Mouse (Mus musculus) CD4-positive helper T cell, adult 2 months (primary cell): ENCODE data around the gene Cenpf.
A peak's percentile ranks its signal among the peaks of the same experiment; 100 is the strongest.
"Not testable (repeated sequence)": the region's sequence is repeated elsewhere in the genome, so short reads cannot be mapped to it uniquely, and the experiment has no call there.

Experiments used
- DNase-seq: peaks from one replicate; pipeline ENCODE4 v3.0.0-alpha.2; 2012; ENCODE audit warnings: low read depth, missing footprints, low spot score

Cenpf gene

GRCm38 (mm10) chr1:189695321-189695720 is 7.4 kb upstream of the Cenpf start:
- no peak for DNase-seq

DNA sequence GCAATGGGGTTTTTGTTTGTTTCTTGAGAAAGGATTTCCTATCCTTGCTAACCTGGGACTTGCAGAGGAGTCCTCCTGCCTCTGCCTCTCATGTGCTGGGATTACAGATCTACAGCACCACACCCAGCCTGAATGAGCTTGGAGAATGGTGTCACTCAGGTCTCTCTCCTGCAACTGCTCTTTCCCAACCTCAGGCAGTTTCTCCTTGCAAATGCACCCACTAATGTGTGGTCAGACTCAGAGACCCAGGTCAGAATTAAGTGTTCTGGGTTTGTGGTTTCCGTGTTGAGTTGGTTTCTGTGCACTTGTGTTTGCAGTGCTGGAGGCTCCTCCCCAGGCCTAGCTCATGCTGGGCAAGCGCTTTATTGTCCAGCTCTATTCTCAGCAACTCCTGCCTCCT is 6.5 kb upstream of the Cenpf start:
- no peak for DNase-seq

DNA sequence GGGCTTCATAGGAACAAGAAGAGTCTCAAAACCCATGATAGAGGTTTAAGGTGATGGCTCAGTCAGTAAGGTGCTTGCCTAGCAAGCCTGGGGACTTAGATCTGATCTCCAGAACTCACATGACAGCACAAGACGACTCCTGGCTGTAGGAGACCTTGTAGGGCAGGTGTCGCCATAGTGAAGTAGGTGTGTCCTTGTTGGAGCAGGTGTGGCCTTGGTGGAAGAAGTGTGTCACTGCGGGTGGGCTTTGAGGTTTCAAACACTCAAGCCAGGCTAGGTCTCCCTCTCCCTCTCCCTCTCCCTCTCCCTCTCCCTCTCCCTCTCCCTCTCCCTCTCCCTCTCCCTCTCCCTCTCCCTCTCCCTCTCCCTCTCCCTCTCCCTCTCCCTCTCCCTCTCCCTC is 4.6 kb upstream of the Cenpf start:
- DNase-seq, result not testable (repeated sequence)

DNA sequence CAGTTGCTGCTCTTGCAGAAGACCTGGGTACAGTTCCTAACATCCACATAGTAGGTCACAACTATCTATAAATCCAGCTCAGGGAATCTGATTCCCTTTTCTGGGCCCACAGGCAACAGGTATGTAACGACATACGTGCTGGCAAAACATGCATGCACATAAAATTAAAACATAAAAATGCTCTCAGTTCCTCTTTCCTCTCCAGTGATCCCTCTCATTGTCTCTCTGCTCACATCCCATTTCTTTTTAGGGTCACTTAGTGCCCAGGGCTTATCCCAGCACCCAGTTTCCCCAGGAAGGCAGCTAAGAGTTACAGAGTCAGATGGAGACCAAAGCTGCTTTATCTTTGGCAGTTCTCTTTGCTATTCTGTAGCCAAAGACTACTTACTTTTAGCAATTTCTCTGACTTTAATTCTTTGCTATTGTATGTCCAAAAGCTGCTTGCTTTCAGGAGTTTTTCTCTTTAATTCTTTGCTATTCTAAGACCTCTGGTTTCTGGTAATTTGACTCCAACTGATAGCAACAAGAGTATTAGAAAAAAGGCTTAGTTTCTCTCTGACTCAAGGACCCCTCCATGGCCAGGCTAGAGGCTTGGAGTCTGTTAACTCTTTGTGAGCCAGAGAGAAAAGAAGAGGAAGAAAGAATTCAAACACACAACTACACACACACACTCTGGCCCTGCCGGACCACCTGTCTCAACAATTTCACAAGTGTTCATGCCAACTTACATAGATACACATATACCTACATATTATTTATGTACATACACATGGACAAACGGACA is 1.4 kb upstream of the Cenpf start:
- DNase-seq, result no peak

GRCm38 (mm10) chr1:189688388-189688750 is 483 bp upstream of the Cenpf start:
- no peak for DNase-seq

DNA sequence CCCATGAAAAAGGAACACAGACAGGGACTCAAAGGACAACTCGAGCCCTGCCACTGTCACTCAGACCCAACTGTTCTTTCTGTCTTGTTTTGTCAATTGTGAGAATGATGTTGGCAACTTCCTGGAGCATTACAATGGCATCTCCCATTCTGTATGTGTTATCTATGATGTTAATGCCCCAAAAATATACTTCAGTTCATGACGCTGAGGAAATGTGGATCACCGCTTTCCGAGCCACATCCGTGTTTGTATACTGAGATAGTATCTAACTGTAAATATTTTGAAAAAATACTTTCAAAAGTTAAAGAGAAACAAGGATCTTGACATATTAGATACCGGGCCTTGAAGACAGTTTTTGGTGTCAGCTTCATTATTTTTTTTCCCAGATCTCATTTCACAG is 1.9 kb downstream of the Cenpf start:
- DNase-seq, result no peak

GRCm38 (mm10) chr1:189684786-189685415 is 3.0 kb downstream of the Cenpf start:
- no peak for DNase-seq

- DNase-seq, result no peak
These were observed 8.3 kb downstream of the Cenpf start for GRCm38 (mm10) chr1:189679555-189679954.

DNA sequence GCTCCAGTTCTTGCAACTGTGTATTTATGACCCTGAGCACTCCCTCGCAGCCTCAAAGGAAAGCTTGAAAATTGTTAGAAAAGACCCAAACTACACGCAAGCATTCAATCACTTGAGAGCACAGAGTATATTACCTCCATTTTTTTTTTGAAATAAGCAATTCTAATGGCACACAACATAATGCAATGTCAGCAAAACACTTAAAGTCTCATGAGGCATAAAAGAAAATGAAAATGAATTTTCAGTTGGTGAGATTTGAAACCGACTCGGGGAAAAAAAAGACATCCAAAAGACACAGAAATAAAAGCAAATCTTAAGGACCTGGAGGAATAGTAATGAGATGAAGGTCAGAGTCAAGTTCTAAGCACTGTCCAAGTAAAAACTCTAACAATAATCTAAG is 11.9 kb downstream of the Cenpf start:
- no peak for DNase-seq

- DNase-seq, result peak; percentile 42
These were observed 12.5 kb downstream of the Cenpf start for GRCm38 (mm10) chr1:189675421-189675820.

DNA sequence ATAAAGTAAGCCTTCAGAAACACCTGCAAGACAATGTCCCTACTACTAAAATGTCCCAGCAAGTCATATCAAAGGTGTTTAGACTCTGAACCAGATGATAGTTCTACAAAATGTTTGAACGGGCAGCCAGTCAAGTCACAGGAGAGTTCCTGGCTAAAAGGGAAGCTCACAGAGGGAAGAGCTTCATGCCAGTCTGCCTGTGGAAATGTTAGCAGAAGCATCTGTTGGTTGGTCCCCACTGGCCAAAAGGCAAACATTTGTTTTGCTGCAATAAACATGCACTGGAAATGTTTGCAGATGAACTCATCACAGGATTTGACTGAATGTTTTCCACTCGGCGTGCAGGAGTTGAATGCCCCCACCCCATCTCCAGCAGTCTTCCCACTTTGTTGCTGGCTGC is 21.9 kb downstream of the Cenpf start:
- no peak for DNase-seq

- no peak for DNase-seq
These were observed 23.1 kb downstream of the Cenpf start for GRCm38 (mm10) chr1:189664873-189665144.

GRCm38 (mm10) chr1:189664061-189664872 is 23.6 kb downstream of the Cenpf start:
- no peak for DNase-seq

- no peak for DNase-seq
These were observed 24.4 kb downstream of the Cenpf start for GRCm38 (mm10) chr1:189663437-189663836.

- DNase-seq, result peak; percentile 47
These were observed 26.0 kb downstream of the Cenpf start for GRCm38 (mm10) chr1:189661856-189662255.

DNA sequence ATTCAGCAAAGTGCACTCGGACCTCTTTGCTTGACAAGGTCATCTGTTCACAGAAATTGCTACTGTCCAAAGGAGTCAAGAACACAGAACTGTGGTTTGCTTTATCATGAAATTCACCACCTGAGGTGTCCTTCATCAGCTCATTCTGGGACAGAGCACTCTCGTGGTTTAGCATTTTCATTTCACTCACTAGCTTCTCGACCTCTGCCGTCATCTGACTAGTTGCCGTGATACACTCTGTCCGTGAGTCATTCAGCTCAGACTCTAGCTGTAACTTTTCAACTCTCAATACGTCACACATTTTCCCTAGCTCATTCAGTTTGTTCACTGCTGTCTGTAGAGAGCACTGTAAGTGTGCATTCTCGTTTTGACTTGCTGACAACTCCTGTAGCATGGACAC is 30.5 kb downstream of the Cenpf start:
- DNase-seq, result no peak

- no peak for DNase-seq
These were observed 34.1 kb downstream of the Cenpf start for GRCm38 (mm10) chr1:189653746-189654145.

DNA sequence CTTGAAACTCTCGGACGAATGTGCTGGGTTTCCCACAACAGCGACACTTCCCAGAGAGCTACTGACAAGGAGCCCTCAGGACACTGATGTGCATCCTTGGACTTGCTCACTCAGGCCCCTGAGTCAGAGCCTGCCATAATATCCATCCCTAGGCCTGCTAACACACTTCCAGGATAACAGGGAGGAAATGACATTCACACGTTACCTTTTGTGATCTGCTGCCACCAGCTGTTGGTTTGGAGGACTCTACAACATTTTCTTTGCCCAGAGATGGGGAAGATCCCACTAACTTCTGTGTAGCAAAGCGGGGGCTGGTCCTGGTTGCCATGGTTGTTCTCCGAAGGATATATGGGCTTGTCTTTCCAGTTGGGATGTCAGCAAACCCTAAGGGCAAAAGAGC is 41.3 kb downstream of the Cenpf start:
- no peak for DNase-seq

DNA sequence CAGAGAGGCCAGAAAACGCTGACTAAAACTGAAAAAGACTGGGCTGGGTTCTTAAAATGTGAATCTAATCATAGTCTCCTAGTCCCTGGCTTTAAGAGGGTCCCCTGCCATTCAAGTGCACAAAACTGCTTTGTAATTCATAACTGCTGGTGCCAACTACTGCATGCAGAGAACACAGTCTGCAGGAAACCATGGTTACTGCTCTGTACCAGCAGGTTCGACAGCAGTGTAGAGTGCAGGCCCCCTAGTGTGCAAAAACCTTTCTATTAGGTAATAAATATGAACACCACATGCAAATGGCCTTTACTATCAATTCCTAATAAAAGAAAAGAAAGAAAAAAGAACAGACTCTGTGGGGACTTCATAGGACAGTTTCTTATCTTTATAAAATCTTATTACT is 42.5 kb downstream of the Cenpf start:
- no peak for DNase-seq

- DNase-seq, result no peak
These were observed 43.1 kb downstream of the Cenpf start for GRCm38 (mm10) chr1:189644700-189645345.

DNA sequence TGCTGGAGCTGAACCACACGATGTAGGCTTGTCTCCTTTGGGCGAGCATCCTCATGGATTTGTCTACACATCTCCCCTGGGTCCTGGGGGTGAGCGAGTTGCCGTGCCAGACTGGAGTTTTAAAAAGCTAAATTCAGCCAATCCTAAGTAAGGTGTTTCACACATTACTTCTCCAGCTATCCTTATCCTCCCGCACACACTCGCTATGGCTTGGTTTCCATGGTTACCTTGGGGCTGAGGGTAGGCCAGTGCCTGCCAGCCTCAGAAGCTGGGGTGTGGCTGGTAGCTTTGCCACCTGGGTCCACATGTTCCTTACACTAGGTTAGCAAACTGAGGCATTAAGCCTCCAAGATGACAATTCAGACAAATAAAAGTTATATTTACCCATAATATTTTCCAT is 48.3 kb downstream of the Cenpf start:
- DNase-seq, result no peak

- DNase-seq, result no peak
These were observed 54.1 kb downstream of the Cenpf start for GRCm38 (mm10) chr1:189633791-189634190.
